In genomic region chr8:128375291-128375690, GRCm38 (mm10) we compare ENCODE assay signal across 27 mouse cellular contexts. TPM values are rescaled to one million over a fixed set of nuclear protein-coding genes. Genes with fewer than 3 reads are reported as not detected.
DNase-seq lines count a peak whose midpoint lies in the region; ATAC-seq and TF ChIP-seq lines count a peak whose summit lies in the region.
"Had no signal": no experiment of that assay in that cellular context is flagged by ENCODE, and none has a peak within 500 bp of the region (broad histone marks: within the 10 kb centered on the region; RNA-seq: fewer than 3 reads in every experiment).

No protein-coding gene starts in this region.

- WGBS in heart, embryonic 15.5 days: 44% methylated on average over 4 of the region's 4 CpGs
- 47% methylated on average over 4 of the region's 4 CpGs for WGBS in limb, embryonic 13.5 days
- 85% methylated on average over 4 of the region's 4 CpGs for WGBS in limb, embryonic 10.5 days

- no peak overlapping the region for H3K4me2 ChIP-seq in heart, embryonic 15.5 days
- no peak overlapping the region for H3K4me2 ChIP-seq in limb, embryonic 13.5 days (replicated peaks)
- H3K4me2 ChIP-seq: embryonic facial prominence, embryonic 15.5 days; hindbrain, embryonic 12.5 days; intestine, embryonic 15.5 days; limb, embryonic 12.5 days; liver, embryonic 11.5 days; lung, embryonic 15.5 days; midbrain, embryonic 12.5 days had no signal

- intact Hi-C loops in gastrocnemius, adult 2 months (cut with DNase I): no loop called here
- intact Hi-C loops in heart, postnatal 36 days (cut with DNase I): no loop called here

- peak overlapping the region; percentile 35; the same call in 1 of the 2 replicates for H3K27ac ChIP-seq in gastrocnemius, adult 2 months
- peak overlapping the region; percentile 21 for H3K27ac ChIP-seq in heart, embryonic 15.5 days
- H3K27ac ChIP-seq in limb, embryonic 13.5 days: no peak overlapping the region; the same call in 1 of the 2 replicates
- H3K27ac ChIP-seq in limb, embryonic 10.5 days: no peak overlapping the region
- H3K27ac ChIP-seq in brown adipose tissue, adult 24 weeks (replicated peaks; ENCODE audit: low read depth, low read length): peak overlapping the region; percentile 68
- H3K27ac ChIP-seq: embryonic facial prominence, embryonic 10.5 days; hindbrain, embryonic 12.5 days; hindbrain, postnatal 0 days; intestine, embryonic 15.5 days; kidney, postnatal 0 days; limb, embryonic 12.5 days; lung, embryonic 15.5 days; midbrain, embryonic 12.5 days had no signal

- no peaks in the 10 kb centered on the region for H3K27me3 ChIP-seq in heart, embryonic 15.5 days
- 0 out of 2 replicates have a peak, but pooled peaks cover 4% of the 10 kb centered on the region for H3K27me3 ChIP-seq in limb, embryonic 13.5 days
- no peaks in the 10 kb centered on the region for H3K27me3 ChIP-seq in limb, embryonic 10.5 days (ENCODE audit: low read depth, poor library complexity, severe bottlenecking)
- H3K27me3 ChIP-seq: embryonic facial prominence, embryonic 15.5 days; hindbrain, embryonic 12.5 days; intestine, embryonic 15.5 days; limb, embryonic 12.5 days; lung, embryonic 15.5 days; midbrain, embryonic 12.5 days had no signal

- DNase-seq in gastrocnemius, adult 2 months: no peak
- DNase-seq in gastrocnemius, postnatal 4 days (ENCODE audit: low spot score in 2 of 2): no peak
- no peak for DNase-seq in heart, postnatal 36 days
- no peak for DNase-seq in limb, embryonic 10.5 days (ENCODE audit: low spot score)
- no peak for DNase-seq in ovary, postnatal 14 days (ENCODE audit: low spot score)
- DNase-seq: adrenal gland, postnatal 25 days; B cell, adult 2 months; cerebellum, adult 8-10 months; cerebellum, postnatal 25 days; gastrocnemius, postnatal 36 days; kidney, adult 8-10 months; right cerebral cortex, adult 18-20 months; spleen, adult 18-20 months; thymus, postnatal 14 days had no signal

- H3K9me3 ChIP-seq in heart, embryonic 15.5 days (replicated peaks): no peaks in the 10 kb centered on the region
- H3K9me3 ChIP-seq in limb, embryonic 13.5 days: no peaks in the 10 kb centered on the region
- no peaks in the 10 kb centered on the region for H3K9me3 ChIP-seq in limb, embryonic 10.5 days (replicated peaks)
- H3K9me3 ChIP-seq: embryonic facial prominence, embryonic 10.5 days; embryonic facial prominence, embryonic 15.5 days; hindbrain, embryonic 12.5 days; intestine, embryonic 15.5 days; limb, embryonic 12.5 days; lung, embryonic 15.5 days; midbrain, embryonic 12.5 days had no signal

- no peak for TF ChIP-seq CTCF in gastrocnemius, adult 2 months (IDR thresholded peaks at IDR 0.05)

- no peak for ATAC-seq in heart, embryonic 15.5 days (replicated peaks; ENCODE audit: insufficient number of reproducible peaks, insufficient read depth, low FRiP score, low read depth)
- ATAC-seq in limb, embryonic 13.5 days (ENCODE audit: low FRiP score, low read depth): no peak
- ATAC-seq: hindbrain, postnatal 0 days; intestine, embryonic 15.5 days had no signal

- peaks cover 90% of the 10 kb centered on the region for H3K4me1 ChIP-seq in heart, embryonic 15.5 days (replicated peaks)
- H3K4me1 ChIP-seq in limb, embryonic 13.5 days: peaks cover 23% of the 10 kb centered on the region
- peaks cover 20% of the 10 kb centered on the region for H3K4me1 ChIP-seq in limb, embryonic 10.5 days
- peaks cover 59% of the 10 kb centered on the region for H3K4me1 ChIP-seq in brown adipose tissue, adult 24 weeks (ENCODE audit: control insufficient read depth, insufficient read depth, insufficient read length, low read length)

- H3K4me3 ChIP-seq in gastrocnemius, adult 2 months: no peak overlapping the region
- no peak overlapping the region for H3K4me3 ChIP-seq in heart, embryonic 15.5 days
- H3K4me3 ChIP-seq in limb, embryonic 13.5 days: no peak overlapping the region
- H3K4me3 ChIP-seq in limb, embryonic 10.5 days: no peak overlapping the region
- no peak overlapping the region for H3K4me3 ChIP-seq in brown adipose tissue, adult 24 weeks (ENCODE audit: insufficient read depth, low read depth, low read length)
- H3K4me3 ChIP-seq: embryonic facial prominence, embryonic 10.5 days; embryonic facial prominence, embryonic 15.5 days; hindbrain, embryonic 12.5 days; intestine, embryonic 15.5 days; limb, embryonic 12.5 days; lung, embryonic 15.5 days; midbrain, embryonic 12.5 days had no signal

- H3K36me3 ChIP-seq in heart, embryonic 15.5 days: peaks cover 9% of the 10 kb centered on the region; the same call in 1 of the 2 replicates
- no peaks in the 10 kb centered on the region for H3K36me3 ChIP-seq in limb, embryonic 13.5 days
- peaks cover 19% of the 10 kb centered on the region for H3K36me3 ChIP-seq in limb, embryonic 10.5 days
- H3K36me3 ChIP-seq: embryonic facial prominence, embryonic 10.5 days; embryonic facial prominence, embryonic 15.5 days; hindbrain, embryonic 12.5 days; intestine, embryonic 15.5 days; limb, embryonic 12.5 days; midbrain, embryonic 12.5 days had no signal

- no peak overlapping the region for H3K9ac ChIP-seq in heart, embryonic 15.5 days
- peak overlapping the region; percentile 20; the same call in 1 of the 2 replicates for H3K9ac ChIP-seq in limb, embryonic 13.5 days
- H3K9ac ChIP-seq: embryonic facial prominence, embryonic 15.5 days; hindbrain, embryonic 12.5 days; intestine, embryonic 15.5 days; limb, embryonic 12.5 days; lung, embryonic 15.5 days; midbrain, embryonic 12.5 days had no signal

RNA-seq across cellular contexts. Expression of gene Nrp1, which starts 16.9 kb away (rescaled TPM):
- 10 to 100 TPM; 25.7 to 44.6 TPM for total RNA-seq in gastrocnemius, adult 2 months (2021)
- total RNA-seq in gastrocnemius, postnatal 4 days (2021): 10 to 100 TPM; 85.3 to 87.5 TPM
- 138 and 147 TPM in 2 replicates for polyA plus RNA-seq in heart, embryonic 15.5 days (2015; fragmentation: Nextera tagmentation; extraction: Ambion mirVana)
- 100 to 1,000 TPM; 100 to 116 TPM for total RNA-seq in heart, postnatal 36 days (2021)
- polyA plus RNA-seq in limb, embryonic 13.5 days (2015; fragmentation: Nextera tagmentation; extraction: Ambion mirVana): 69.2 and 71.4 TPM in 2 replicates
- polyA plus RNA-seq in limb, embryonic 10.5 days (2016; fragmentation: Nextera tagmentation; extraction: Ambion mirVana): 45.6 and 62.6 TPM in 2 replicates
- polyA plus RNA-seq in brown adipose tissue, adult 24 weeks (2012; ENCODE audit: insufficient read depth, insufficient read length, missing spikeins): 56.0 and 73.5 TPM in 2 replicates

Comparison
In these comparisons a context has a peak if more than half of its experiments do, and no peak if none do; other contexts are left out.
1. H3K27ac ChIP-seq: peak in gastrocnemius, adult 2 months (single experiment), heart, embryonic 15.5 days (single experiment) and brown adipose tissue, adult 24 weeks (single experiment); none in limb, embryonic 13.5 days (single experiment) and limb, embryonic 10.5 days (single experiment).